Mouse (Mus musculus): ENCODE data around the gene Lrit3. TPM values are rescaled to one million over a fixed set of nuclear protein-coding genes. Genes with fewer than 3 reads are reported as not detected.

Lrit3 gene
- 0.09 TPM in 1 of 2 replicates, not detected in the other for polyA plus RNA-seq (2012; rRNA removed)

- H3K27ac ChIP-seq (ENCODE audit: control insufficient read depth, insufficient read depth, low read length) = no peak within 1 kb of the TSS
- DNase-seq = no peak
- no peaks in the 10 kb centered on the region for H3K36me3 ChIP-seq (ENCODE audit: control insufficient read depth, insufficient read depth, low read length)
- H3K4me3 ChIP-seq (ENCODE audit: control insufficient read depth, insufficient read depth, low read length) = no peak within 1 kb of the TSS
- no peaks in the 10 kb centered on the region for H3K27me3 ChIP-seq (ENCODE audit: control insufficient read depth, insufficient read depth, low read length)
- H3K4me1 ChIP-seq (replicated peaks; ENCODE audit: control insufficient read depth, insufficient read depth, low read length) = no peaks in the 10 kb centered on the region
- TF ChIP-seq CTCF (IDR thresholded peaks at IDR 0.05; ENCODE audit: borderline replicate concordance, control insufficient read depth, extremely low read depth, insufficient read depth, low read length, poor library complexity) (no peak), POLR2A (IDR thresholded peaks at IDR 0.05; ENCODE audit: control insufficient read depth, extremely low read depth, insufficient read depth, low read length, poor library complexity) (no peak)
- WGBS = 90% methylated on average over 10 of the region's 10 CpGs
These were observed at the start of gene Lrit3 for GRCm38 (mm10) chr3:129803765-129804164. Gene Lrit3 (minus strand): TSS chr3:129804030.

DNA sequence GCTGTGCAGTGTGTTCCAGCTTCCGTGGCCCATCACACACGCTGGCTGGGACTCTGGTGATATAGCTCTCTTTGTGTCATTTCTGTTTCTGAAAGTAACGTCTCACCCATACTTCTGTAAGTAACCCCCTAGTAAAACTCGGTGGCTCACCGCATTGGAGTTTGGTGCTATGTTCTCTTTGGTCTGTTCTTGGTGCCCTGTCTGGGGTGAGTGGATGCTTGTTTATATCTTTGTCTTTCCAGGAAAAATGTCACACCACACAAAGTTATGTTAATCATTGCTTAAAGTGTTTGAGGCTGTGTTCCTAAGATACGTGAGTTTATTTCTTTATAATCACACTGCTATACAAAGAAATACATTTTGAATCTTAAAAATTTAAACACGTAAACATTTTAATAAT lies 43.0 kb upstream of the Lrit3 start:
- no peaks in the 10 kb centered on the region for H3K36me3 ChIP-seq (ENCODE audit: control insufficient read depth, insufficient read depth, low read length)
- H3K4me1 ChIP-seq (replicated peaks; ENCODE audit: control insufficient read depth, insufficient read depth, low read length) = no peaks in the 10 kb centered on the region
- DNase-seq = no peak
- 88% methylated on average over 7 of the region's 7 CpGs for WGBS
- no peak for TF ChIP-seq POLR2A (IDR thresholded peaks at IDR 0.05; ENCODE audit: control insufficient read depth, extremely low read depth, insufficient read depth, low read length, poor library complexity)
- no peak for TF ChIP-seq CTCF (IDR thresholded peaks at IDR 0.05; ENCODE audit: borderline replicate concordance, control insufficient read depth, extremely low read depth, insufficient read depth, low read length, poor library complexity)
- H3K4me3 ChIP-seq (ENCODE audit: control insufficient read depth, insufficient read depth, low read length) = no peak overlapping the region
- no peak overlapping the region for H3K27ac ChIP-seq (ENCODE audit: control insufficient read depth, insufficient read depth, low read length)
- H3K27me3 ChIP-seq (ENCODE audit: control insufficient read depth, insufficient read depth, low read length) = no peaks in the 10 kb centered on the region

GRCm38 (mm10) chr3:129845868-129846267 lies 42.0 kb upstream of the Lrit3 start:
- TF ChIP-seq CTCF (IDR thresholded peaks at IDR 0.05; ENCODE audit: borderline replicate concordance, control insufficient read depth, extremely low read depth, insufficient read depth, low read length, poor library complexity) (no peak), POLR2A (IDR thresholded peaks at IDR 0.05; ENCODE audit: control insufficient read depth, extremely low read depth, insufficient read depth, low read length, poor library complexity) (no peak)
- Histone ChIP-seq H3K4me3 (ENCODE audit: control insufficient read depth, insufficient read depth, low read length) (no peak overlapping the region), H3K27ac (ENCODE audit: control insufficient read depth, insufficient read depth, low read length) (no peak overlapping the region), H3K36me3 (ENCODE audit: control insufficient read depth, insufficient read depth, low read length) (no peaks in the 10 kb centered on the region), H3K4me1 (replicated peaks; ENCODE audit: control insufficient read depth, insufficient read depth, low read length) (no peaks in the 10 kb centered on the region), H3K27me3 (ENCODE audit: control insufficient read depth, insufficient read depth, low read length) (no peaks in the 10 kb centered on the region)
- 64% methylated on average over 2 of the region's 2 CpGs for WGBS
- no peak for DNase-seq

GRCm38 (mm10) chr3:129838017-129838416 lies 34.2 kb upstream of the Lrit3 start:
- 67% methylated on average over 7 of the region's 7 CpGs for WGBS
- no peak overlapping the region for H3K27ac ChIP-seq (ENCODE audit: control insufficient read depth, insufficient read depth, low read length)
- no peak for DNase-seq
- H3K4me1 ChIP-seq (replicated peaks; ENCODE audit: control insufficient read depth, insufficient read depth, low read length) = no peaks in the 10 kb centered on the region
- no peak for TF ChIP-seq CTCF (IDR thresholded peaks at IDR 0.05; ENCODE audit: borderline replicate concordance, control insufficient read depth, extremely low read depth, insufficient read depth, low read length, poor library complexity)
- TF ChIP-seq POLR2A (IDR thresholded peaks at IDR 0.05; ENCODE audit: control insufficient read depth, extremely low read depth, insufficient read depth, low read length, poor library complexity) = no peak
- H3K4me3 ChIP-seq (ENCODE audit: control insufficient read depth, insufficient read depth, low read length) = no peak overlapping the region
- no peaks in the 10 kb centered on the region for H3K27me3 ChIP-seq (ENCODE audit: control insufficient read depth, insufficient read depth, low read length)
- no peaks in the 10 kb centered on the region for H3K36me3 ChIP-seq (ENCODE audit: control insufficient read depth, insufficient read depth, low read length)

DNA sequence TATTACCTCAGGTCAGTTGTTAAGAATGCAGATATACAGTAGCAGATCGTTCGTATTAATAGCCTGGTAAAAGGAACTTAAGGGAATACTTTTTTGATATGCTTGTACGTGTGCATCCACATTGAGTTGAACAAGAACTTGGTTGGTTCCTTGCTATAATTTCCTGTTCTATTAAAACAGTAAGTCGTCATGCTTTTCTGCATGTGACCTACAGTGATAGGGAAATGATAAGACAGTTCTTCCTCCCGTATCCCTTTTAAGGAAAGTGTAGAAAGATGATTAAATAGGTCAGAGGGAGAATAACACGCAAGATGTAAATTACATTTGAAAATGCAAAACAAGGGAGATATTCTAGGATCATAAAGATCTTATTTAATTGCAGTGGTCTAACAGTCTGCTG lies 33.1 kb upstream of the Lrit3 start:
- no peaks in the 10 kb centered on the region for H3K4me1 ChIP-seq (replicated peaks; ENCODE audit: control insufficient read depth, insufficient read depth, low read length)
- no peak overlapping the region for H3K4me3 ChIP-seq (ENCODE audit: control insufficient read depth, insufficient read depth, low read length)
- no peaks in the 10 kb centered on the region for H3K36me3 ChIP-seq (ENCODE audit: control insufficient read depth, insufficient read depth, low read length)
- H3K27ac ChIP-seq (ENCODE audit: control insufficient read depth, insufficient read depth, low read length) = no peak overlapping the region
- no peak for TF ChIP-seq POLR2A (IDR thresholded peaks at IDR 0.05; ENCODE audit: control insufficient read depth, extremely low read depth, insufficient read depth, low read length, poor library complexity)
- WGBS = 83% methylated on average over 6 of the region's 6 CpGs
- no peak for DNase-seq
- H3K27me3 ChIP-seq (ENCODE audit: control insufficient read depth, insufficient read depth, low read length) = no peaks in the 10 kb centered on the region

- H3K4me3 ChIP-seq (ENCODE audit: control insufficient read depth, insufficient read depth, low read length) = no peak overlapping the region
- H3K27me3 ChIP-seq (ENCODE audit: control insufficient read depth, insufficient read depth, low read length) = no peaks in the 10 kb centered on the region
- H3K36me3 ChIP-seq (ENCODE audit: control insufficient read depth, insufficient read depth, low read length) = no peaks in the 10 kb centered on the region
- no peak for TF ChIP-seq CTCF (IDR thresholded peaks at IDR 0.05; ENCODE audit: borderline replicate concordance, control insufficient read depth, extremely low read depth, insufficient read depth, low read length, poor library complexity)
- TF ChIP-seq POLR2A (IDR thresholded peaks at IDR 0.05; ENCODE audit: control insufficient read depth, extremely low read depth, insufficient read depth, low read length, poor library complexity) = no peak
- WGBS = 39% methylated on average over 11 of the region's 11 CpGs
- no peak overlapping the region for H3K27ac ChIP-seq (ENCODE audit: control insufficient read depth, insufficient read depth, low read length)
- H3K4me1 ChIP-seq (replicated peaks; ENCODE audit: control insufficient read depth, insufficient read depth, low read length) = 0 out of 2 replicates have a peak, but pooled peaks cover 2% of the 10 kb centered on the region
- no peak for DNase-seq
These were observed 32.3 kb upstream of the Lrit3 start for GRCm38 (mm10) chr3:129836051-129836697.

Measured in thymus, adult 2 months (tissue).